Mouse (Mus musculus): ENCODE measurements around the gene Cd300ld5. TPM values are rescaled to one million over a fixed set of nuclear protein-coding genes. Genes with fewer than 3 reads are reported as not detected.

The Cd300ld5 gene
- polyA plus RNA-seq, 1 experiment from 2014 or later: not detected

DNA sequence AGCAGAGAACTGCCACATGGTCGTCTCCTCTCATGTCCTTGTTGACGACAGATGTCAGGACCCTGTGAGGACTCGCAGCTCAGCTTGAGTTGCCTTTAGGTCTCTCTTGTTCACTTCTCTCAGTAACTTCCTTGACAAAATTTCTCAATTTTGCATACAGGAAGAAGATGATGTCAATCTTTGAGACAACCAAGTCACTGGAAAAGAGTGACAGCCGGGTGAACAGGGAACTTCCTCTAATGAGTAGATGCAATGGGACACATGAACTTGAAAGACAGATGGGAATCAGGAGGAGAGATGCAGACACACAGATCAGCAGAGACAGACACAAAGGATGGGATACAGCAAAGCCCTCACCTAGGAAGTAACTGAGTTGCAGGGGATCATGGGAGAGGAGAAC lies 47.8 kb downstream of the Cd300ld5 start, which contains the start of gene Cd300ld:
Gene Cd300ld, minus strand, starts transcription at position 130 of the 400 bp plus-strand sequence.
- Histone ChIP-seq H3K27me3 (replicated peaks; ENCODE audit: control insufficient read depth, insufficient read depth, low read length) (no peaks in the 10 kb centered on the region), H3K4me1 (ENCODE audit: control insufficient read depth, insufficient read depth, low read length) (no peaks in the 10 kb centered on the region), H3K4me2 (ENCODE audit: low read depth, low read length) (no peak within 1 kb of the TSS), H3K36me3 (ENCODE audit: control insufficient read depth, insufficient read depth, low read length) (no peaks in the 10 kb centered on the region), H3K9ac (ENCODE audit: low read depth, low read length) (no peak within 1 kb of the TSS), H3K9me3 (ENCODE audit: control insufficient read depth, low read length) (no peaks in the 10 kb centered on the region), H3K4me3 (ENCODE audit: low read length) (no peak within 1 kb of the TSS), H3K27ac (ENCODE audit: low read length) (no peak within 1 kb of the TSS)
- 74% methylated on average over 4 of the region's 4 CpGs for WGBS
- ATAC-seq: no peak

DNA sequence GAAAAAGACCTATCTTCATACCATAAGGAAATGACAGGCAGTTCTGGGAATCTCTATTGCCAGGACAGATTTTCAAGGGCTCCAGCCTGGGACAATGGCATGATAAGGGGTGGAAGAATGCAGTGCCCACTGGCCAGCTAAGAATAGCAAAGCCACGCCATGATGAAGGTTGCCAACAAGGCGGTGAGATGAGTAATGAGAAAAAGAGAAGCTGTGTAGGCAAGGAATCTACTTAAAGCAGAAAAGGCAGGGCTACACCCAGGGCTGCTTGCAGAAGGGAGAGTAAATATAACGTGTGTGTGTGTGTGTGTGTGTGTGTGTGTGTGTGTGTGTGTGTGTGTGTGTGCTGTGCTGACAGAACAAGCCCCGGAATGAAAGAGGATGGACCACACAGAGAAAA lies 55.7 kb downstream of the Cd300ld5 start:
- no peak overlapping the region for H3K27ac ChIP-seq (ENCODE audit: low read length)
- H3K4me1 ChIP-seq (ENCODE audit: control insufficient read depth, insufficient read depth, low read length): no peaks in the 10 kb centered on the region
- no peaks in the 10 kb centered on the region for H3K27me3 ChIP-seq (replicated peaks; ENCODE audit: control insufficient read depth, insufficient read depth, low read length)
- WGBS: 70% methylated on average over 4 of the region's 4 CpGs
- no peak overlapping the region for H3K4me3 ChIP-seq (ENCODE audit: low read length)
- H3K9me3 ChIP-seq (ENCODE audit: control insufficient read depth, low read length): 0 out of 2 replicates have a peak, but pooled peaks cover 2% of the 10 kb centered on the region
- H3K36me3 ChIP-seq (ENCODE audit: control insufficient read depth, insufficient read depth, low read length): no peaks in the 10 kb centered on the region
- no peak for ATAC-seq
- no peak overlapping the region for H3K4me2 ChIP-seq (ENCODE audit: low read depth, low read length)
- H3K9ac ChIP-seq (ENCODE audit: low read depth, low read length): no peak overlapping the region

Other genes starting within 250 kb of the Cd300ld5 start
- 0.71 and 0.87 TPM in 2 replicates for gene Btbd17, start 241.8 kb downstream of the Cd300ld5 start, polyA plus RNA-seq (2015; fragmentation: Nextera tagmentation; extraction: Ambion mirVana)
- gene Gpr142, start 238.8 kb downstream of the Cd300ld5 start, polyA plus RNA-seq (2015; fragmentation: Nextera tagmentation; extraction: Ambion mirVana): 0.20 and 0.43 TPM in 2 replicates
- 10.5 and 10.9 TPM in 2 replicates for gene Gprc5c, start 186.6 kb downstream of the Cd300ld5 start, polyA plus RNA-seq (2015; fragmentation: Nextera tagmentation; extraction: Ambion mirVana)
- gene Cd300a, start 147.7 kb downstream of the Cd300ld5 start, polyA plus RNA-seq (2015; fragmentation: Nextera tagmentation; extraction: Ambion mirVana): 2.5 and 2.6 TPM in 2 replicates
- 0.23 and 0.33 TPM in 2 replicates for gene Cd300lb, start 103.4 kb downstream of the Cd300ld5 start, polyA plus RNA-seq (2015; fragmentation: Nextera tagmentation; extraction: Ambion mirVana)
- gene Cd300c, start 68.6 kb downstream of the Cd300ld5 start, polyA plus RNA-seq (2015; fragmentation: Nextera tagmentation; extraction: Ambion mirVana): not detected in 2 replicates
- 0.16 and 0.22 TPM in 2 replicates for gene Cd300ld, start 47.8 kb downstream of the Cd300ld5 start, polyA plus RNA-seq (2015; fragmentation: Nextera tagmentation; extraction: Ambion mirVana)
- gene Cd300c2, start 35.9 kb downstream of the Cd300ld5 start, polyA plus RNA-seq (2015; fragmentation: Nextera tagmentation; extraction: Ambion mirVana): 2.2 and 3.5 TPM in 2 replicates
- not detected in 2 replicates for gene Cd300ld2, start 21.6 kb downstream of the Cd300ld5 start, polyA plus RNA-seq (2015; fragmentation: Nextera tagmentation; extraction: Ambion mirVana)
- gene Cd300ld4, start 10.8 kb downstream of the Cd300ld5 start, polyA plus RNA-seq (2015; fragmentation: Nextera tagmentation; extraction: Ambion mirVana): not detected in 2 replicates
- gene Cd300ld3, start 10.6 kb upstream of the Cd300ld5 start, polyA plus RNA-seq (2015; fragmentation: Nextera tagmentation; extraction: Ambion mirVana): not detected in 2 replicates
- gene Cd300e, start 24.4 kb upstream of the Cd300ld5 start, polyA plus RNA-seq (2015; fragmentation: Nextera tagmentation; extraction: Ambion mirVana): 0.12 and 0.42 TPM in 2 replicates
- 4.0 and 4.2 TPM in 2 replicates for gene Rab37, start 53.7 kb upstream of the Cd300ld5 start, polyA plus RNA-seq (2015; fragmentation: Nextera tagmentation; extraction: Ambion mirVana)
- 1.2 and 1.6 TPM in 2 replicates for gene Cd300lf, start 96.2 kb upstream of the Cd300ld5 start, polyA plus RNA-seq (2015; fragmentation: Nextera tagmentation; extraction: Ambion mirVana)
- gene Slc9a3r1, start 125.6 kb upstream of the Cd300ld5 start, polyA plus RNA-seq (2015; fragmentation: Nextera tagmentation; extraction: Ambion mirVana): 380 and 424 TPM in 2 replicates
- 11.6 and 13.2 TPM in 2 replicates for gene Tmem104, start 149.7 kb upstream of the Cd300ld5 start, polyA plus RNA-seq (2015; fragmentation: Nextera tagmentation; extraction: Ambion mirVana)
- 24.9 and 26.5 TPM in 2 replicates for gene Nat9, start 150.1 kb upstream of the Cd300ld5 start, polyA plus RNA-seq (2015; fragmentation: Nextera tagmentation; extraction: Ambion mirVana)
- gene Grin2c, start 229.5 kb upstream of the Cd300ld5 start, polyA plus RNA-seq (2015; fragmentation: Nextera tagmentation; extraction: Ambion mirVana): 0.06 TPM in 1 of 2 replicates, not detected in the other
- 21.7 and 22.9 TPM in 2 replicates for gene Fdxr, start 239.3 kb upstream of the Cd300ld5 start, polyA plus RNA-seq (2015; fragmentation: Nextera tagmentation; extraction: Ambion mirVana)

All from intestine, embryonic 16.5 days (tissue).